ENCODE assay signal across 15 mouse cellular contexts in the genomic region with DNA sequence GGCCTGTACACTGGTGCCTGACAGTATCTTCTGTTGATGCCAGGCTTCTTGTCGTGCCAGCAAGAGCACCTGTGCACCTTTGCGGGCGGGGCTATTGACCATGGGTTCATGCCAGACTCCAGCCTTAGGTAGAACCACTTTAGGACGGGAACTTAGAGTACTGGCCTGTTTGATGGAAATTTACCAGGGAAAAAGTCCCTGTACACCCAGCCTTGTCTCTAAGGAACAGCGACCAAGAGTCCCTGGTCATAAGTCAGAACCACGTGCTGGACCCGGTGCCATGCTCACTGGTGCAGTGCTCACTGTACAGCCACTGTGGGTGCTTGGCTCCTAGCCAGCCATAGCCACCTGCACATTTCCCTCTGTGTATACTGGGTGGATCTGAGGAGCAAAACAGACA. TPM values are rescaled to one million over a fixed set of nuclear protein-coding genes. Genes with fewer than 3 reads are reported as not detected.
DNase-seq lines count a peak whose midpoint lies in the region; ATAC-seq and TF ChIP-seq lines count a peak whose summit lies in the region.
"Had no signal": no experiment of that assay in that cellular context is flagged by ENCODE, and none has a peak within 500 bp of the region (broad histone marks: within the 10 kb centered on the region; RNA-seq: fewer than 3 reads in every experiment).

No protein-coding gene starts in this region.

- WGBS in kidney, adult 2 months, result 62% methylated on average over 7 of the region's 7 CpGs
- WGBS in kidney, embryonic 15.5 days, result 95% methylated on average over 7 of the region's 7 CpGs
- 91% methylated on average over 7 of the region's 7 CpGs for WGBS in intestine, postnatal 0 days

- no peaks in the 10 kb centered on the region for H3K27me3 ChIP-seq in kidney, adult 2 months (replicated peaks; ENCODE audit: control insufficient read depth, insufficient read depth, low read length)
- H3K27me3 ChIP-seq in kidney, embryonic 15.5 days, result no peaks in the 10 kb centered on the region
- H3K27me3 ChIP-seq in intestine, postnatal 0 days (replicated peaks; ENCODE audit: control insufficient read depth, insufficient read depth, low read length), result no peaks in the 10 kb centered on the region
- H3K27me3 ChIP-seq: embryonic facial prominence, embryonic 13.5 days; liver, embryonic 13.5 days; megakaryocyte, embryonic 14.5 days had no signal

- DNase-seq in kidney, adult 2 months, result peak; percentile 74
- peak; percentile 74 to 75 for DNase-seq in cerebellum, adult 18-20 months
- DNase-seq in cerebellum, postnatal 25 days, result peak; percentile 71 to 81
- DNase-seq in lung, postnatal 25 days (ENCODE audit: low spot score), result peak; percentile 64
- no peak for DNase-seq in MN1 (ENCODE audit: low spot score)
- DNase-seq: adrenal gland, postnatal 36 days; layer of hippocampus, adult 9-11 months; liver, embryonic 13.5 days; retina, postnatal 1 day had no signal

- ATAC-seq in kidney, embryonic 15.5 days (replicated peaks; ENCODE audit: low FRiP score), result no peak
- ATAC-seq in intestine, postnatal 0 days, result no peak
- ATAC-seq: CD4-positive, CD25-positive, alpha-beta regulatory T cell, adult 4 months had no signal

- H3K36me3 ChIP-seq in kidney, adult 2 months (ENCODE audit: control insufficient read depth, insufficient read depth, low read length), result peaks cover 2% of the 10 kb centered on the region; the same call in 1 of the 2 replicates
- H3K36me3 ChIP-seq in kidney, embryonic 15.5 days, result peaks cover 100% of the 10 kb centered on the region
- H3K36me3 ChIP-seq in intestine, postnatal 0 days (ENCODE audit: control insufficient read depth, insufficient read depth), result peaks cover 95% of the 10 kb centered on the region

- no peak for TF ChIP-seq CTCF in kidney, adult 2 months (conservative IDR thresholded peaks at IDR 0.05; ENCODE audit: insufficient read depth, insufficient read length, low read depth, low read length)
- no peak for TF ChIP-seq CTCF in intestine, postnatal 0 days (IDR thresholded peaks at IDR 0.05; ENCODE audit: low read depth)

- no peak overlapping the region for H3K4me3 ChIP-seq in kidney, adult 2 months (ENCODE audit: insufficient read depth, low read depth, low read length)
- no peak overlapping the region for H3K4me3 ChIP-seq in kidney, embryonic 15.5 days (replicated peaks)
- no peak overlapping the region for H3K4me3 ChIP-seq in intestine, postnatal 0 days (ENCODE audit: low read depth, low read length)
- H3K4me3 ChIP-seq: embryonic facial prominence, embryonic 13.5 days; forebrain, embryonic 10.5 days; liver, embryonic 13.5 days; megakaryocyte, embryonic 14.5 days had no signal

- no peaks in the 10 kb centered on the region for H3K4me1 ChIP-seq in kidney, adult 2 months (ENCODE audit: control insufficient read depth, insufficient read depth, low read length)
- no peaks in the 10 kb centered on the region for H3K4me1 ChIP-seq in kidney, embryonic 15.5 days
- 0 out of 2 replicates have a peak, but pooled peaks cover 4% of the 10 kb centered on the region for H3K4me1 ChIP-seq in intestine, postnatal 0 days (replicated peaks; ENCODE audit: control insufficient read depth, insufficient read depth, low read length)
- H3K4me1 ChIP-seq: embryonic facial prominence, embryonic 13.5 days; forebrain, embryonic 10.5 days; liver, embryonic 13.5 days had no signal

- H3K4me2 ChIP-seq in kidney, embryonic 15.5 days, result no peak overlapping the region
- H3K4me2 ChIP-seq in intestine, postnatal 0 days (replicated peaks; ENCODE audit: low read depth), result no peak overlapping the region
- H3K4me2 ChIP-seq: embryonic facial prominence, embryonic 13.5 days; liver, embryonic 13.5 days had no signal

- H3K27ac ChIP-seq in kidney, adult 2 months (ENCODE audit: insufficient read depth, low read depth, low read length), result peak overlapping the region; percentile 37; the same call in 1 of the 2 replicates
- H3K27ac ChIP-seq in kidney, embryonic 15.5 days, result no peak overlapping the region
- H3K27ac ChIP-seq in intestine, postnatal 0 days (ENCODE audit: low read depth, low read length), result no peak overlapping the region; the same call in 1 of the 2 replicates
- H3K27ac ChIP-seq: embryonic facial prominence, embryonic 13.5 days; forebrain, embryonic 10.5 days; liver, embryonic 13.5 days had no signal

- TF ChIP-seq POLR2A in kidney, adult 2 months (IDR thresholded peaks at IDR 0.05; ENCODE audit: low read depth, low read length), result no peak

- H3K9me3 ChIP-seq in kidney, embryonic 15.5 days (replicated peaks), result no peaks in the 10 kb centered on the region
- no peaks in the 10 kb centered on the region for H3K9me3 ChIP-seq in intestine, postnatal 0 days (ENCODE audit: control insufficient read depth)
- H3K9me3 ChIP-seq: embryonic facial prominence, embryonic 13.5 days; forebrain, embryonic 10.5 days; liver, embryonic 13.5 days; megakaryocyte, embryonic 14.5 days had no signal

- H3K9ac ChIP-seq in kidney, embryonic 15.5 days, result no peak overlapping the region
- H3K9ac ChIP-seq in intestine, postnatal 0 days (ENCODE audit: low read depth, low read length), result no peak overlapping the region
- H3K9ac ChIP-seq: embryonic facial prominence, embryonic 13.5 days; liver, embryonic 13.5 days had no signal

RNA-seq across cellular contexts. Expression of a gene that starts 15.5 kb away (rescaled TPM):
- 164 and 166 TPM in 2 replicates for polyA plus RNA-seq in kidney, adult 2 months (2012; rRNA removed)
- polyA plus RNA-seq in kidney, embryonic 15.5 days (2015; fragmentation: Nextera tagmentation; extraction: Ambion mirVana), result 157 and 175 TPM in 2 replicates
- 147 and 178 TPM in 2 replicates for polyA plus RNA-seq in intestine, postnatal 0 days (2015; fragmentation: Nextera tagmentation; extraction: Ambion mirVana)

RNA-seq across cellular contexts. Expression of a gene that starts 17.9 kb away (rescaled TPM):
- not detected in 2 replicates for polyA plus RNA-seq in kidney, adult 2 months (2012; rRNA removed)
- not detected in 2 replicates for polyA plus RNA-seq in kidney, embryonic 15.5 days (2015; fragmentation: Nextera tagmentation; extraction: Ambion mirVana)
- polyA plus RNA-seq in intestine, postnatal 0 days (2015; fragmentation: Nextera tagmentation; extraction: Ambion mirVana), result not detected in 2 replicates
- polyA plus RNA-seq: liver, embryonic 13.5 days had no signal

RNA-seq across cellular contexts. Expression of a gene that starts 22.2 kb away (rescaled TPM):
- 3.9 and 12.0 TPM in 2 replicates for polyA plus RNA-seq in kidney, adult 2 months (2012; rRNA removed)
- 8.0 and 22.0 TPM in 2 replicates for polyA plus RNA-seq in kidney, embryonic 15.5 days (2015; fragmentation: Nextera tagmentation; extraction: Ambion mirVana)
- polyA plus RNA-seq in intestine, postnatal 0 days (2015; fragmentation: Nextera tagmentation; extraction: Ambion mirVana), result 22.5 and 23.9 TPM in 2 replicates

RNA-seq across cellular contexts. Expression of a gene that starts 34.3 kb away (rescaled TPM):
- 87.1 and 97.6 TPM in 2 replicates for polyA plus RNA-seq in kidney, adult 2 months (2012; rRNA removed)
- 34.4 and 39.8 TPM in 2 replicates for polyA plus RNA-seq in kidney, embryonic 15.5 days (2015; fragmentation: Nextera tagmentation; extraction: Ambion mirVana)
- 16.6 and 18.4 TPM in 2 replicates for polyA plus RNA-seq in intestine, postnatal 0 days (2015; fragmentation: Nextera tagmentation; extraction: Ambion mirVana)

RNA-seq across cellular contexts. Expression of a gene that starts 56.5 kb away (rescaled TPM):
- polyA plus RNA-seq in kidney, adult 2 months (2012; rRNA removed), result 6.0 and 7.2 TPM in 2 replicates
- 4.7 and 5.0 TPM in 2 replicates for polyA plus RNA-seq in kidney, embryonic 15.5 days (2015; fragmentation: Nextera tagmentation; extraction: Ambion mirVana)
- 1.8 and 2.5 TPM in 2 replicates for polyA plus RNA-seq in intestine, postnatal 0 days (2015; fragmentation: Nextera tagmentation; extraction: Ambion mirVana)
- polyA plus RNA-seq: CD4-positive, CD25-positive, alpha-beta regulatory T cell, adult 4 months had no signal
